Mouse (Mus musculus): ENCODE measurements around the gene Xpo5.

- no peak for TF ChIP-seq CTCF (IDR thresholded peaks at IDR 0.05; ENCODE audit: low read depth)
- no peak for TF ChIP-seq EP300 (IDR thresholded peaks at IDR 0.05; ENCODE audit: low read depth)
These were observed 75.6 kb downstream of the Xpo5 start for GRCm38 (mm10) chr17:46278011-46278765.

Data from heart, postnatal 0 days (tissue).